Comparison of ENCODE assay signal across 16 mouse cellular contexts in genomic region chr16:49906940-49907339, GRCm38 (mm10).
DNase-seq lines count a peak whose midpoint lies in the region; ATAC-seq and TF ChIP-seq lines count a peak whose summit lies in the region.
"Had no signal": no experiment of that assay in that cellular context is flagged by ENCODE, and none has a peak within 500 bp of the region (broad histone marks: within the 10 kb centered on the region; RNA-seq: fewer than 3 reads in every experiment).

No protein-coding gene starts in this region.

- no peak overlapping the region for H3K4me3 ChIP-seq in liver, embryonic 12.5 days
- no peak overlapping the region for H3K4me3 ChIP-seq in liver, embryonic 11.5 days (ENCODE audit: low read depth, low read length)
- peak overlapping the region in 1 of 3 experiments; percentile 13 for H3K4me3 ChIP-seq in CH12.LX (replicated peaks in 1 of 3; ENCODE audit: low read depth in 2 of 3, low read length in 2 of 3, poor library complexity in 1 of 3)
- no peak overlapping the region for H3K4me3 ChIP-seq in embryonic facial prominence, embryonic 14.5 days (ENCODE audit: low read depth, low read length)
- no peak overlapping the region for H3K4me3 ChIP-seq in liver, embryonic 16.5 days (ENCODE audit: low read depth, low read length)
- H3K4me3 ChIP-seq: erythroblast, embryonic 14.5 days; forebrain, embryonic 10.5 days; hindbrain, embryonic 13.5 days had no signal

- no peak for TF ChIP-seq CTCF in CH12.LX (conservative IDR thresholded peaks at IDR 0.05 in 1 of 2, IDR thresholded peaks at IDR 0.05 in 1 of 2; ENCODE audit: low read depth in 2 of 2, low read length in 2 of 2)

- no peak for TF ChIP-seq RAD21 in CH12.LX (IDR thresholded peaks at IDR 0.05; ENCODE audit: low read depth, low read length)

- peak overlapping the region; percentile 80 for H3K27ac ChIP-seq in liver, embryonic 12.5 days
- no peak overlapping the region for H3K27ac ChIP-seq in liver, embryonic 11.5 days (ENCODE audit: low read depth, low read length)
- no peak overlapping the region; the same call in 1 of the 2 replicates for H3K27ac ChIP-seq in CH12.LX (ENCODE audit: insufficient read depth, low read depth)
- H3K27ac ChIP-seq in embryonic facial prominence, embryonic 14.5 days (replicated peaks; ENCODE audit: low read depth, low read length) = no peak overlapping the region
- H3K27ac ChIP-seq in liver, embryonic 16.5 days (ENCODE audit: low read length) = peak overlapping the region; percentile 27; the same call in 1 of the 2 replicates
- H3K27ac ChIP-seq: hindbrain, postnatal 0 days had no signal

- H3K9ac ChIP-seq in liver, embryonic 12.5 days = no peak overlapping the region
- H3K9ac ChIP-seq in liver, embryonic 11.5 days (ENCODE audit: low read depth, low read length) = no peak overlapping the region
- H3K9ac ChIP-seq in CH12.LX (ENCODE audit: insufficient read depth, low read depth) = peak overlapping the region; percentile 47; the same call in 1 of the 2 replicates
- H3K9ac ChIP-seq in embryonic facial prominence, embryonic 14.5 days (ENCODE audit: low read depth, low read length) = no peak overlapping the region
- H3K9ac ChIP-seq in liver, embryonic 16.5 days (ENCODE audit: low read depth, low read length) = no peak overlapping the region
- H3K9ac ChIP-seq: hindbrain, embryonic 13.5 days had no signal

- TF ChIP-seq EP300 in CH12.LX (IDR thresholded peaks at IDR 0.05; ENCODE audit: low read length) = no peak

- no peak for DNase-seq in liver, embryonic 11.5 days (ENCODE audit: low spot score)
- DNase-seq in CH12.LX (ENCODE audit: extremely low read depth) = no peak
- DNase-seq in embryonic facial prominence, embryonic 14.5 days (ENCODE audit: low spot score) = no peak
- DNase-seq in retina, postnatal 1 day = no peak
- DNase-seq: adrenal gland, postnatal 25 days; cerebellum, adult 2 months; cerebellum, postnatal 10 days had no signal

- dilution Hi-C loops in CH12.LX (cut with MboI; ENCODE audit: extremely low pct_ligation_motif_present, extremely low pct_unique_long_range_greater_than_20kb, low sequenced_read_pairs) = no loop called here

- WGBS in liver, embryonic 12.5 days (ENCODE audit: insufficient replicate concordance) = 53% methylated on average over 2 of the region's 2 CpGs
- 60% methylated on average over 2 of the region's 2 CpGs for WGBS in liver, embryonic 11.5 days
- WGBS in embryonic facial prominence, embryonic 14.5 days = 71% methylated on average over 2 of the region's 2 CpGs
- WGBS in liver, embryonic 16.5 days (ENCODE audit: insufficient replicate concordance) = 44% methylated on average over 2 of the region's 2 CpGs

- H3K27me3 ChIP-seq in liver, embryonic 12.5 days (replicated peaks) = no peaks in the 10 kb centered on the region
- H3K27me3 ChIP-seq in liver, embryonic 11.5 days (replicated peaks; ENCODE audit: control insufficient read depth, insufficient read depth, low read length) = no peaks in the 10 kb centered on the region
- no peaks in the 10 kb centered on the region for H3K27me3 ChIP-seq in CH12.LX (replicated peaks)
- H3K27me3 ChIP-seq in embryonic facial prominence, embryonic 14.5 days (replicated peaks; ENCODE audit: control insufficient read depth, insufficient read depth, low read length) = no peaks in the 10 kb centered on the region
- H3K27me3 ChIP-seq in liver, embryonic 16.5 days (ENCODE audit: control insufficient read depth, insufficient read depth, low read depth, low read length) = no peaks in the 10 kb centered on the region
- H3K27me3 ChIP-seq: hindbrain, embryonic 13.5 days; Patski had no signal

- TF ChIP-seq POLR2A in CH12.LX (IDR thresholded peaks at IDR 0.05; ENCODE audit: low read depth, low read length) = no peak

- H3K36me3 ChIP-seq in liver, embryonic 12.5 days = peaks cover 91% of the 10 kb centered on the region
- H3K36me3 ChIP-seq in liver, embryonic 11.5 days (ENCODE audit: control insufficient read depth, insufficient read depth, low read length) = peaks cover 4% of the 10 kb centered on the region; the same call in 1 of the 2 replicates
- H3K36me3 ChIP-seq in CH12.LX (replicated peaks in 1 of 2; ENCODE audit: control insufficient read depth in 1 of 2, insufficient read depth in 1 of 2, low read length in 1 of 2) = peaks cover 38 to 62% of the 10 kb centered on the region in 2 experiments
- H3K36me3 ChIP-seq in embryonic facial prominence, embryonic 14.5 days (ENCODE audit: control insufficient read depth, insufficient read depth, low read length) = peaks cover 18% of the 10 kb centered on the region
- peaks cover 83% of the 10 kb centered on the region for H3K36me3 ChIP-seq in liver, embryonic 16.5 days (ENCODE audit: control insufficient read depth, insufficient read depth)
- H3K36me3 ChIP-seq: forebrain, embryonic 10.5 days had no signal

- peaks cover 58% of the 10 kb centered on the region for H3K4me1 ChIP-seq in liver, embryonic 12.5 days
- H3K4me1 ChIP-seq in liver, embryonic 11.5 days (replicated peaks; ENCODE audit: control insufficient read depth, insufficient read depth, low read length) = peaks cover 27% of the 10 kb centered on the region
- H3K4me1 ChIP-seq in CH12.LX (ENCODE audit: control insufficient read depth in 1 of 2, insufficient read depth in 2 of 2) = peaks cover 13 to 65% of the 10 kb centered on the region in 2 experiments
- peaks cover 26% of the 10 kb centered on the region for H3K4me1 ChIP-seq in embryonic facial prominence, embryonic 14.5 days (ENCODE audit: control insufficient read depth, insufficient read depth, low read length)
- peaks cover 33% of the 10 kb centered on the region for H3K4me1 ChIP-seq in liver, embryonic 16.5 days (ENCODE audit: control insufficient read depth, low read depth, low read length)

- in situ Hi-C loops in CH12.LX (cut with MboI; ENCODE audit: low pct_ligation_motif_present, low pct_unique_long_range_greater_than_20kb, low sequenced_read_pairs) = no loop called here

- no peaks in the 10 kb centered on the region for H3K9me3 ChIP-seq in liver, embryonic 12.5 days (replicated peaks)
- no peaks in the 10 kb centered on the region for H3K9me3 ChIP-seq in liver, embryonic 11.5 days (ENCODE audit: control insufficient read depth, low read length)
- H3K9me3 ChIP-seq in CH12.LX (replicated peaks; ENCODE audit: low read length) = no peaks in the 10 kb centered on the region
- H3K9me3 ChIP-seq in embryonic facial prominence, embryonic 14.5 days (ENCODE audit: control insufficient read depth, low read length) = no peaks in the 10 kb centered on the region
- no peaks in the 10 kb centered on the region for H3K9me3 ChIP-seq in liver, embryonic 16.5 days (replicated peaks; ENCODE audit: control insufficient read depth, low read length)
- H3K9me3 ChIP-seq: forebrain, embryonic 10.5 days; hindbrain, embryonic 13.5 days had no signal

- peaks cover 20% of the 10 kb centered on the region for H3K79me2 ChIP-seq in CH12.LX (replicated peaks; ENCODE audit: control insufficient read depth, extremely low read depth, insufficient read depth, poor library complexity, severe bottlenecking)

- H3K4me2 ChIP-seq in liver, embryonic 12.5 days = peak overlapping the region; percentile 28; the same call in 1 of the 2 replicates
- no peak overlapping the region for H3K4me2 ChIP-seq in liver, embryonic 11.5 days
- H3K4me2 ChIP-seq in CH12.LX (ENCODE audit: insufficient read depth, low read depth, poor library complexity, severe bottlenecking) = 0 out of 2 replicates have a peak overlapping the region, but pooled peaks have one; percentile 31
- peak overlapping the region; percentile 36; the same call in 1 of the 2 replicates for H3K4me2 ChIP-seq in embryonic facial prominence, embryonic 14.5 days (ENCODE audit: low read depth, low read length)
- no peak overlapping the region for H3K4me2 ChIP-seq in liver, embryonic 16.5 days (ENCODE audit: low read depth, low read length)
- H3K4me2 ChIP-seq: hindbrain, embryonic 13.5 days had no signal

- no peak for ATAC-seq in liver, embryonic 12.5 days
- no peak for ATAC-seq in liver, embryonic 11.5 days (replicated peaks; ENCODE audit: low FRiP score)
- ATAC-seq in embryonic facial prominence, embryonic 14.5 days (ENCODE audit: low read depth) = no peak
- ATAC-seq in liver, embryonic 16.5 days (ENCODE audit: low read depth) = no peak
- no peak for ATAC-seq in megakaryocyte-erythroid progenitor cell, adult 5-6 weeks (replicated peaks; ENCODE audit: low FRiP score, low TSS enrichment, poor library complexity, severe bottlenecking)
- ATAC-seq: activated CD4-positive, CD25-positive, alpha-beta regulatory T cell, adult 4 months; hindbrain, postnatal 0 days; Patski had no signal

TF ChIP-seq in CH12.LX, 34 proteins besides CTCF, POLR2A, EP300 and RAD21:
- TF ChIP-seq SMC3 (IDR thresholded peaks at IDR 0.05; ENCODE audit: low read depth, low read length) (no peak), KAT2A (IDR thresholded peaks at IDR 0.05; ENCODE audit: insufficient replicate concordance, low read length) (0 out of 2 replicates have a peak, but pooled peaks have one; percentile 9), CHD1 (IDR thresholded peaks at IDR 0.05; ENCODE audit: low read depth, low read length) (peak; percentile 93), ZMIZ1 (IDR thresholded peaks at IDR 0.05; ENCODE audit: low read depth, low read length) (peak; percentile 13; the same call in 1 of the 2 replicates), ZNF384 (IDR thresholded peaks at IDR 0.05; ENCODE audit: low read depth, low read length) (0 out of 2 replicates have a peak, but pooled peaks have one; percentile 12)
TF ChIP-seq in CH12.LX: peak in this region for 4.

Comparison
In these comparisons a context has a peak if more than half of its experiments do, and no peak if none do; other contexts are left out.
1. H3K27ac ChIP-seq: peak in liver, embryonic 12.5 days (single experiment) and liver, embryonic 16.5 days (single experiment); none in liver, embryonic 11.5 days (single experiment), CH12.LX (single experiment) and embryonic facial prominence, embryonic 14.5 days (single experiment).
2. H3K4me2 ChIP-seq: peak in liver, embryonic 12.5 days (single experiment), CH12.LX (single experiment) and embryonic facial prominence, embryonic 14.5 days (single experiment); none in liver, embryonic 11.5 days (single experiment) and liver, embryonic 16.5 days (single experiment).